Mouse (Mus musculus): ENCODE measurements around the gene Ppp1cb. TPM values are rescaled to one million over a fixed set of nuclear protein-coding genes. Genes with fewer than 3 reads are reported as not detected.

Gene Ppp1cb
- 236 TPM for polyA plus RNA-seq (2015; fragmentation: Illumina TruSeq; extraction: RNeasy Lipid Tissue Mini Kit (QIAGEN cat#74804); ENCODE audit: low read depth, low replicate concordance)

DNA sequence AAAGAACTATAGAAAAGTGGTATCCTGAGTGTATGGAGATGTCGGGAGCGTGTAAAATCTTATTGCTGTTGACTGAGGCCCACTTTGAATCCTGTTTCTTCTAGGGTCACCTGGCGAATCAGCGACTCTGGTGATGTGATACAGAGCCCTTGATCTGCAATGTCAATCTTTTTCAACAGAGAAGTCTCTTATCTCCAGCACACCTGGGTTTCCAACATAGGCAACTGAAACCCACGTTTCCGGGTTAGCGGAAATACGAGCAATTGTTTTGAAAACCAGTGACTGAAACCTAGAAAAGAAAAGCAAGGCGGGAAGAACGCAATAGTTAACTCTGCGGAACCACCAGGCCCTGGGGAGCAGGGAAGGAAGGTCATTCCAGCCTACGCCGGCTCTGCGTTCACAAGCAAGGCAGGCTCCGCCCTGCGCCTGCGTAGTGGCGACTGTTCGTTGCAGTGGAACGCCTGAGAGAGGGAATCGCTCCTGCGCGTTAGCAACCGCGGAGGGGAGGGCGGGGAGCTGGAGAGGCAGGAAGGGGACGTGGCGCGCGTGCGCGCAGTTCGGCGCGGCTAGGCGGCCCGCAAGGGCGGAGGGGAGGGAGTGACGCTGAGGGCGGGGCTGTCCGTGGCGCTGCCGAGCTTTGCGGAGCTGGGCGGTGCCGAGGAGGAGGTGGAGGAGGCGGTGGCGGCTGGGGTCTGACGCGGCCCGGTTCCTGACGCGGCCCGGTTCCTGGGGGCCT is at the start of gene Ppp1cb:
TSS of gene Ppp1cb (plus strand) at position 436 of the 736 bp plus-strand sequence.

Other genes with a start within 250 kb of the Ppp1cb start
- gene Plb1, start 226.1 kb upstream of the Ppp1cb start, polyA plus RNA-seq (2015; fragmentation: Illumina TruSeq; extraction: RNeasy Lipid Tissue Mini Kit (QIAGEN cat#74804); ENCODE audit: low read depth, low replicate concordance), result 3.0 TPM
- 10.4 TPM for gene Yes1, start 152.3 kb downstream of the Ppp1cb start, polyA plus RNA-seq (2015; fragmentation: Illumina TruSeq; extraction: RNeasy Lipid Tissue Mini Kit (QIAGEN cat#74804); ENCODE audit: low read depth, low replicate concordance)